Mouse (Mus musculus) megakaryocyte, adult 5-6 weeks (primary cell): ENCODE data around the gene Ifit1. TPM values are rescaled to one million over a fixed set of nuclear protein-coding genes. Genes with fewer than 3 reads are reported as not detected.

ENCODE experiments used
- ATAC-seq: 2 replicates; pipeline ENCODE4 v1.8.0; 2016; ENCODE audit warnings: mild to moderate bottlenecking, inconsistent platforms; ENCODE audit not compliant: poor library complexity, severe bottlenecking
- total RNA-seq, 2 experiments: library from RNA; stranded (forward) in 1 of 2; stranded (reverse) in 1 of 2; fragments of 153-499, 151-499 nt in 1 of 2; fragments of 221-1000, 200-1000 nt in 1 of 2; gene quantifications; 2 replicates each; pipeline versions ENCODE4 v1.2.3 to v1.2.4; 2015 to 2017

Gene Ifit1
- total RNA-seq, 2 experiments from 2014 or later, result 10.6 to 13.0 TPM

DNA sequence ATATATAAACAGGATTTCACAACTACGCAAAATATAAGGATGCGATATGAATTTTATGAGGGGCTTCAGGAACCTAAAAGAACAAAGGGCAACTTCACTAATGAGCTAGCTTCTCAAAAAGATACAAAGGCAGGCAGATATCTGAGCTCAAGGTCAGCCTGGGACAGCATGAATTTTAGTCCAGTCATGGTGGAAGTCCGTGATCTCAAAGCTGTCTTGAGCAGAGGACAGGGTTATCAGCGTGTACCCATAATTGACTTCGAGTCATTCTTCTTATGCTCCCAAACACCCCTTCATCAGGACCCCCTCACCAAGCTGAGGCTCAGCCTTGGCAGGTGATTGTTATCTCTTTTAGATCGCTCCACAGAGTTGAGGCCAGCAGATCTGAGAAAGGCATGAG, 10.3 kb downstream of the Ifit1 start:
- ATAC-seq, result no peak

DNA sequence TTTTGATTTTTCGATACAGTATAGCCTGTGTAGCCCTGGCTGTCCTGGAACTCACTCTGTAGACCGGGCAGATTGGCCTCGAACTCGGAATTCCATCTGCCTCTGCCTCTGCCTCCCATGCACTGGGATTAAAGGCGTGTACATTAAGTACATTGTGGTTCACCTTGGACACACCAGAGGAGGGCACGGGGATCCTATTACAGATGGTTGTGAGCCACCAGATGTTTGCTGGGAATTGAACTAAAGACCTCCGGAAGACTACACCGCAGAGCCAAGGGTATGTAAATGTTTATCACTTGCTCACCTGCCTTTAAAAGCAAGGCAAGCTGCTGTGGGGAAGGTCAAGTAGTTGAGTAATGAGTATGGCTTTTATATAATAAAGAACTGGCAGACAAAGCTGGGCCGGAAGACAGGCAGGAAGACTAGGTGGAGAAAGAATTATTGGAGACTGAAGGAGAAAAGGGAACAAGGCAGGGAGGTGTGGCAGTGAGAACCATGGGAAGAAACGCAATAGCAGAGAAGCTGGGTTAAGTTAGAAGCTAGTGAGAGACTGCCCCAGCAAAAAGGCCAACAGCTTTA, 14.6 kb downstream of the Ifit1 start:
- no peak for ATAC-seq

DNA sequence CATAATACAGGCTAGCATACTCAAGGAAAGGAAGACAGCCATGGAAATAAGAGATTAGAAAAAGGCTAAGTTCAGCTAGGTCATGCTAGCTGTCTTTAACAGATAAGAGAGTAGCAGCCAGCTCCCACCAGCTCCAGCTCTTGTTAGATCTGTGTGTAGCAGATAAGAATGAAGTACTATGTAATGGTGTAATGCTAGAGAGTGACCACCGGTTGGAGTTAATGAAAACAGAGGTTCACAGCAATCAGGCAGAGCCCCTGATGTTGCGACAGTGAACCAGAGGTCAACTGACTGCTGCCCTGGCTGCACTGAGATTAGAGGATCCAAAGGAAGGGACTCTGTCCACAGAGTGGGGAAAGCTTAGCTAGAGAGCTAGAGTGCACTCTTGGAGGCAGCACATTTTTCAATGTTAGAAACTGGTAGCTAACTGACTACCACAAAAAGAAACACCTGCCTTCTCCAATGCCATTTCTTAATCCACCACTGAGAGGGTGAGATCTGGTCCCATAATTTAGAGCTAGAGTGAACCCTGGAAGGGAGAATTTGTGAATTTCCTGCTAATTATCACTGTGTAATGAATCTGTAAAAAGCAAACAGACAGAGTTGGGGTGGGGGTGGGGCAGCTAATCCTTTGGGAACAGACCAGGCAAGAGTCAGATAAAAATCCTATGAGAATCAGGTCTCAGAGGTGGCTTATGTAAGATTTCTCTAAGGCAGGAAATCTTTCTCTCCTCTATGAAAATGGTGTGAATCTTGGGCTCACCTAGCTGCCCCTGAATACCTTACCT, 16.0 kb downstream of the Ifit1 start:
- ATAC-seq, result peak; percentile 69

DNA sequence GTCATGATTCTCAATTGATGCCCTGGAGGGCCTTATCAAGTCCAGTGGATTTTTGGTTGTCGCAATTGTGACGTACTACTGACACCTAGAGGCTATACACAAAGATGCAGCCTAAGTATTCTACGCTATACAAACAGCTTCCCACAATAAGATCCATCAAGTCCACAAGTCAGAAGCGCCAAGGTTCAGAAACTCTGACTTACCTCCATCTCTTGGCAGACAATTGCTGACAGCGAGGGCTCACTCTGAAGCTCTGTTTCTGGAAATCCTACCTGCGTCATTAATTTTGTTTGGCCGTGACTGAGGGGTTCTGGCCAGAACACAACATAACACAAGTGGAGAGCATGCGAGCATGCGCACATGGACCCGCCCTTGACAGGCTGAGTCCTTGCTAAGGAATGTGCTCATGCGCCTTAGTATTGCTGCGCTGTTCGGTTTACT, 21.4 kb downstream of the Ifit1 start:
- peak; percentile 86 for ATAC-seq

DNA sequence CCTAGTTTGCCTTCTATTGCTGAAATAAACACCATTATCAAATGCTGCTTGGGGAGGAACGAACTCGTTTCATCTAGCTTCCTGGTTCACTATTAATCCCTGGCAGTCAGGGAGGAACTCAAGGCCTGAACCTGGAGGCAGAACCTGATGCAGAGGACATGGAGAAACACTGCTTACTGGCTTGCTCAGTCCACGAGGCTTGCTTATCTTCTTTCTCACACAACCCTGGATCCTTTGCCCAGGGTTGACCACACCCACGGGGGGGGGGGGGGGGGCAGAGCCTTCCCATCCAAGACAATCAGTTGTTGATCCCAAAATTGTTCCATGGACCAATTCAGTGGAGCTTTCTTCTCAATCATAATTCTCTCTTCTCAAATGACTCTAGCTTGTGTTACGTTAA, 22.1 kb downstream of the Ifit1 start:
- ATAC-seq, result no peak

DNA sequence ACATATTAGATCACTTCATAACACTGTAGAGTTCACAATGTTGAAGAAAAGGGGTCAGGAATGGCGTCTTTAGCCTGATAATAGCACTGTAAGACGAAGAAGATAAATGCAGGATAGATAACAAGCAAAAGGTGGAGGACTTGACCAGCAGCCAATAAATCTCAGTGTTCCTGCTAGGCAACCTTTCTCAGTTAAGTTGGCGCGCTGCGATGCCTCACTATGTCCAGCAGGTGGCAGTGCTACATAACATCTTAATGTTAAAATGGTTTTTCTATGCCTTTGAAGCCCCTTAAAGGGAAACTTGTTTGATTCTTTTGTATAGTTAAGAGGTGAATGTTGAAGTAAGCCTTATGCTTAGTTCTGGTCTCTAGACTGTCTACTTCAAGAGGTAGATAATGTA, 25.5 kb downstream of the Ifit1 start:
- peak; percentile 75 for ATAC-seq

DNA sequence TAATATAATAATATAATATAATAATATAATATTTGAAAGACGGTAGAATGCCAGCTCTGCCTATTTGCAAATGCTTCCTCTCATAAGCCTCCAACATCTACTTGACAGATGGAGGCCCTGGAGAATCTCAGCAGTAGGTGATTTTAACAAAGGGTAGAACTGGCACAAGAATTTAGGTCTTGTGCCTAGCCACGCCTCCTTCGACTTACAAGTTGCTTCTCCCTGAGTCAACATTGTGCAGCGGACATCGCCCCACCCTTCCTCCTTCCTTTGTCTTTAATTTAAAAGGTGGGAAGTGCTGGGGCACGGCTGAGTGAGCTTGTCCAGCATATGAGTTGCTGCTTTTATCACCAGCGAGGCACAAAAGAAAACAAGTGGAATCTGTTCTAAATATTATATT, 32.8 kb downstream of the Ifit1 start:
- ATAC-seq, result no peak

DNA sequence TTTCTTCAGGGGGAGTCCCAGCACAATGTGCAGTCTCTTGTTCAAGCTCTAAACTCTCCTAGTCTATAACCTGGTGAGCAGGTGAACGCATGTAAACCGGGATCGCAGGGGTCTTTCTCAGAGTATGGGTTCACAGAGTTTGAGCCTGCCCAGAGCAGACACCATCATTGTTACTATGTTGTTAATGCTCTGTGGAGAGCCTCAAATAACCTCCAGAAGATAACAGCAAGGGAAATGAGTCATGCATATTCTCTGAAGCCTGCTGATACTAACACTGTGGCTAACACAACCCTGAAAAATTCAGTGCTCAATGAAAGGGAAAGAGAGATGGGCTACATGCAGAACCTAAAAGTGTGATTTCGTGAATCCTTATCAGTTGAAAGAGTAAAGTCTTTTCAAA, 37.8 kb downstream of the Ifit1 start:
- no peak for ATAC-seq

DNA sequence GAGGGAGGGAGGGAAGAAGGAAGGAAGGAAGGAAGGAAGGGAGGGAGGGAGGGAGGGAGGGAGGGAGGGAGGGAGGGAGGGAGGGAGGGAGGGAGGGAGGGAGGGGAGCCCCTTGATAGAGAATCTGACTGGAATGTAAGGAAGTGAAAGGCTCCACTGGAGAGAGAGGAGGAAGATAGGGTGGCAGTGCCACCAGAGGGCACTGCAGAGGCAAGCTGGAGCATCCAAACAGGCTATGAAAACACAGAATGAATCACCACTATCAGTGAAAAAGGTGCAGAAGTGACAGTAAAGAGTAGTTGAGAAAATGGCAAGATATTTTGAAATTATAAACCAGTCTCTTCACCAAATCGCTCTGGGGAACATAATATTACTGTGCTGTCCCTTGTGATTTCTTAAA, 44.2 kb downstream of the Ifit1 start:
- ATAC-seq, result peak; percentile 45; the same call in 1 of the 2 replicates

DNA sequence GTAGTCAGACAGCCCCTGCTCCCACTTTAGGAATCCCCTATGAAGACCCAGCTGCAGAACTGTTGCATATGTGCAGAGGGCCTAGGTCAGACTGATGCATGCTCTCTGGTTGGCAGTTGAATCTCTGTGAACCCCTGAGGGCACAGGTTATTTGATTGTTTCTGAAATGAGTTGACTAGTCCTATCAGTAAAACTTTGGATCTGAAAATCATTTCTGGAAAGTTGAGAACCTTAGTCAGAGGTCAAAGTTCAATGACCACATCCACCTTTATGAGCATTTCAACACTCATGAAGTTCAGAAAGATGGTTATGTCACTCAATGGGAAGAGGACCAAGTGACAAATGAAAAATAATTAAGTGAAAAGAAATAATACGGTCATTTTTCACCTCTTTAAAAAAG, 44.9 kb downstream of the Ifit1 start:
- no peak for ATAC-seq

DNA sequence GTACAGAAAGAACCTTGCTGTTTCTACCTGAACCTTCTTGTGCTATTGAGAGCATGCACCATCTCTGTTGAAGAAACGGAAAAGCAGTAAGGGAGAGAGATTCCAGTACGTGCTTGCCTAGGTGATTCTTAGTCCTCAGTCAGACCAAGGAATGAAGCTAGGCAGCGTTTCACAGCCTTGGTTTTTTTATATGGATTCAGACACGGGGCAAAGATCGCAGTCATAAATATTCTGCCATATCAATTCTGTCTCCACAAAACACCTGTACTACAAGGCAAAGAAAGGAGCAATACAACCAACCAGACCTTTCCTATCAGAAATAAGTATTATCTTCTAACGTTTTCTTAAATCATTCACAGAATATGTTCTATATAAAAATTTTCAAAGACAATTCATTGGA, 50.7 kb downstream of the Ifit1 start:
- ATAC-seq, result no peak

DNA sequence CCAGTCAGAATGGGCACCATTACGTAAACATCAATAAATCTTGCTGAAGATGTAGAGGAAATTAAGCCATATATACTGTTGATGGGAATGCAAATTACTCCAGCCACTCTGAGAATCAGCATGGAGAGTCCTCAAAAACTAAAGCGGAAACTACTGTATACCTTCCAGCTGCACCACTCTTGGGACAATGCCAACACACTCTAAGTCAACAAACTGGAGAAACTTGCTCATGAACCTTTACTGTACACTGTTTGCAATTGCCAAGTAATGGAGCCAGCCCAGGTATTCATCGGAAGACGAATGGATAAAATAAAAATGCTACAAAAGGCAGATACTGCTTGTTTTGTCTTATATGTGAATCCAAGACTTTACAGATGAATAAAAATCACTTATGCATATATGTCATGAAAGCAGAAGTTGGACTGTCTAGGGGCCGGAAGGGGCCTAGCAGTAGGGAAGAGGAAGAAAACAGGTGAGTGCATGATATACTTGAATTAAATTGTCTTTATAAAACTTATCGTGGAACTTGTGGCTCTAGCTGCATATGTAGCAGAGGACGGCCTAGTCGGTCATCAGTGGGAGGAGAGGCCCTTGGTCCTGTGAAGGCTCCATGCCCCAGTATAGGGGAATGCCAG, 55.8 kb downstream of the Ifit1 start:
- ATAC-seq, result no peak

DNA sequence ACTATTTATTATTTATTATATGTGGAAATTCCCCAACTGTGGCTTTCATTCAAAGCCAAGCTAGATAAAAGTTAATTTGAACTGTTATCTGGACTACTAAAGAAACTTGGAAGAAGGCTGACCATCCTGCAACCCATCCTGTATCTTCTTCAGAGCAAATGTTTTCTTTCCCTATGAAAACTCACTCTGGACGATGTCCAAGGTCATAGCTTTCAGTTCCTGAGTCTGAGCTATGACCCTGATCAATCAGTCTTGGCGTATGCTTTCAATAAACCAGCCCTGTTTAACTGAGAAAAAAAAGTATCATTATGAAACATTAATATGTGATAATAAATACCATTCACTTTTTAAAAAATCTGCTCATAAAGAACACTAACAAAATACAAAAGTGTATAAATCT, 56.8 kb downstream of the Ifit1 start:
- no peak for ATAC-seq

DNA sequence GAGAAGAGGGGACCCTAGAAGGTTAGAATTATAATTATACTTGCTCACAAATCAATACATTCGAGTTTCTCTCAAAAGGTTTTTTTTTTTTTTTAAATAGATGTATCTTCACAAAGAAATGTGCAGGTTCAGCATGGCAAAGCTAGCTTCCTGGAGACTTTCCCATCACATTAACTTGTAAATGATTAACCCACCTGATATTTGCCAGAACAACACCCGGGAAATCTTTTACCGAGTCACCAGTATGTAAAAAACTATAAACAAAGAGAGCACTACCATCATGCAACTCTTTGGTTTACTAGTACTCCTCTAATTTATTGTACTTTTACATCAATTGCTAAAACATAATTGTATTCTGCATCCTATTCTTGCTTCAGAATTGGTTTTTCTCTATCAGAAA, 57.8 kb downstream of the Ifit1 start:
- ATAC-seq, result no peak

DNA sequence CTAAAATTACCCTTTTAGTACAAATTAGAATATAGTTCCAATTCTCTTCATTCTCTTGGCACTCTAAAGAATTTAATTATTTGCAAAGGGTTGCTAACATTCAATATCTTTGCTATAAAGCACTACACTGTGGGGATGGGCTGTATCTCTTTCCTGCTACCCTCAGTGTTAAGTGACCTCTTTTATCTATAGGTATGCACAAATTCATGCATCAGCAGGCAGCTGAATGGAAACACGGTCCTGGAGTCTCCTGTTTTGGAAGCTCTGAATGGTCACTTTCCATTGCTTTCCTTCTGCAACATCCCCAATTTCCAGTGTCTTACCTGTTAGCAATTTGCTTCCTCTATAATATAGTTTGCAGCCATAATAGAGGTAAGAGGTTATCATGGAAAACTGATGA, 58.2 kb downstream of the Ifit1 start:
- ATAC-seq, result no peak

DNA sequence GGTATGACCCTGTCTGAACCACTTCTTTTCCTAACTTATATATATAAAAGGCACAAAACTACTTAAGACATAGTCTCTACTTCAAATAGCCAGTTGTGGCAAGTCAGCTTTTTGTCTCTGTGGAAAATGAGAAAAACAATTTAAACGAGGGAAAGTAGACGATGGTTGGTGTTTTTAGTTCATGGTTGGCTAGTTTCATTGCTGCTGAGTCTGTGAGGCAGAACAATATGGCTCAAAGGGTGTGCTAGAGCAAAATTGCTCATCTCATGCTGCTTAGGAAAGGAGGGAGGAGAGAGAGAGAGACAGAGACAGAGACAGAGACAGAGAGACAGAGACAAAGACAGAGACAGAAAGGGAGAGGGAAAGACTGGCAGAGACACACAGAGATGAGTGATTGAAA, 58.6 kb downstream of the Ifit1 start:
- ATAC-seq, result no peak

Other genes starting within 250 kb of the Ifit1 start
- gene Ch25h, start 165.7 kb upstream of the Ifit1 start, total RNA-seq (2015), result not detected in 2 replicates
- gene Ch25h, start 165.7 kb upstream of the Ifit1 start, total RNA-seq (2017), result not detected in 2 replicates
- gene Lipa, start 113.4 kb upstream of the Ifit1 start, total RNA-seq (2015), result 119 and 136 TPM in 2 replicates
- gene Lipa, start 113.4 kb upstream of the Ifit1 start, total RNA-seq (2017), result 69.1 and 73.0 TPM in 2 replicates
- 10.1 and 10.2 TPM in 2 replicates for gene Ifit2, start 90.2 kb upstream of the Ifit1 start, total RNA-seq (2015)
- 20.2 and 21.2 TPM in 2 replicates for gene Ifit2, start 90.2 kb upstream of the Ifit1 start, total RNA-seq (2017)
- gene Ifit3, start 57.3 kb upstream of the Ifit1 start, total RNA-seq (2015), result 22.6 and 25.4 TPM in 2 replicates
- gene Ifit3, start 57.3 kb upstream of the Ifit1 start, total RNA-seq (2017), result 33.0 and 34.0 TPM in 2 replicates
- gene Ifit1bl1, start 38.9 kb upstream of the Ifit1 start, total RNA-seq (2015), result 4.7 and 5.2 TPM in 2 replicates
- 5.7 and 6.4 TPM in 2 replicates for gene Ifit1bl1, start 38.9 kb upstream of the Ifit1 start, total RNA-seq (2017)
- 4.7 and 5.1 TPM in 2 replicates for gene Ifit3b, start 32.9 kb upstream of the Ifit1 start, total RNA-seq (2015)
- gene Ifit3b, start 32.9 kb upstream of the Ifit1 start, total RNA-seq (2017), result 4.2 and 5.1 TPM in 2 replicates
- gene Ifit1bl2, start 128 bp upstream of the Ifit1 start, total RNA-seq (2015), result 3.8 and 4.2 TPM in 2 replicates
- gene Ifit1bl2, start 128 bp upstream of the Ifit1 start, total RNA-seq (2017), result 6.7 and 8.1 TPM in 2 replicates
- not detected in 2 replicates for gene Slc16a12, start 106.4 kb downstream of the Ifit1 start, total RNA-seq (2015)
- gene Slc16a12, start 106.4 kb downstream of the Ifit1 start, total RNA-seq (2017), result not detected in 2 replicates
- 6.2 and 7.7 TPM in 2 replicates for gene Pank1, start 238.6 kb downstream of the Ifit1 start, total RNA-seq (2015)
- gene Pank1, start 238.6 kb downstream of the Ifit1 start, total RNA-seq (2017), result 3.3 and 5.0 TPM in 2 replicates